Mouse (Mus musculus) forebrain, embryonic 16.5 days (tissue): Measurements from ENCODE around the gene Fcer2a. TPM values are rescaled to one million over a fixed set of nuclear protein-coding genes. Genes with fewer than 3 reads are reported as not detected.
A peak's percentile ranks its signal among the peaks of the same experiment; 100 is the strongest.

Experiments
- ATAC-seq: fragments of 200-750 bp; cut with Nextera tagmentation; 2 replicates; pipeline ENCODE4 v1.8.0; 2017; ENCODE audit warnings: mild to moderate bottlenecking, moderate library complexity
- H3K27ac ChIP-seq: fragments of 300-500 bp; sonication (generic); 2 replicates; pipeline ENCODE4 v1.5.1; 2014; ENCODE audit warnings: low read length, control low read depth
- H3K27me3 ChIP-seq: fragments of 300-500 bp; sonication (generic); replicated peaks from 2 replicates; pipeline ENCODE4 v1.6.1; 2014; ENCODE audit warnings: low read length; ENCODE audit not compliant: control insufficient read depth, insufficient read depth
- H3K36me3 ChIP-seq: fragments of 300-500 bp; sonication (generic); 2 replicates; pipeline ENCODE4 v1.6.1; 2014; ENCODE audit not compliant: control insufficient read depth, insufficient read depth
- H3K4me1 ChIP-seq: fragments of 300-500 bp; sonication (generic); replicated peaks from 2 replicates; pipeline ENCODE4 v1.6.1; 2014; ENCODE audit warnings: low read length; ENCODE audit not compliant: control insufficient read depth, insufficient read depth
- H3K4me2 ChIP-seq: fragments of 300-500 bp; sonication (generic); 2 replicates; pipeline ENCODE4 v1.6.1; 2014; ENCODE audit warnings: mild to moderate bottlenecking, low read length, control low read depth
- H3K4me3 ChIP-seq: fragments of 300-500 bp; sonication (generic); replicated peaks from 2 replicates; pipeline ENCODE4 v1.5.1; 2014; ENCODE audit warnings: mild to moderate bottlenecking, low read length, control low read depth
- H3K9ac ChIP-seq: fragments of 300-500 bp; sonication (generic); replicated peaks from 2 replicates; pipeline ENCODE4 v1.6.1; 2014; ENCODE audit warnings: low read depth, low read length, control low read depth
- H3K9me3 ChIP-seq: fragments of 300-500 bp; sonication (generic); 2 replicates; pipeline ENCODE4 v1.6.1; 2016; ENCODE audit warnings: low read length; ENCODE audit not compliant: control insufficient read depth
- WGBS: fragments of 180-500 bp; shearing (Covaris S2); extraction: QIAGEN DNeasy Blood & Tissue Kit; methylation state at CpG from one replicate; pipeline ENCODE4 v1.1.7; 2014; 5-methylcytosine and 5-hydroxymethylcytosine counted together
- polyA plus RNA-seq: library from polyadenylated mRNA; unstranded; fragments of >200 nt; fragmentation: Nextera tagmentation; extraction: Ambion mirVana; gene quantifications from 2 replicates; pipeline ENCODE4 v1.2.1, GENCODE M21; 2015

The Fcer2a gene
- polyA plus RNA-seq, 1 experiment from 2014 or later, result 0.30 TPM

DNA sequence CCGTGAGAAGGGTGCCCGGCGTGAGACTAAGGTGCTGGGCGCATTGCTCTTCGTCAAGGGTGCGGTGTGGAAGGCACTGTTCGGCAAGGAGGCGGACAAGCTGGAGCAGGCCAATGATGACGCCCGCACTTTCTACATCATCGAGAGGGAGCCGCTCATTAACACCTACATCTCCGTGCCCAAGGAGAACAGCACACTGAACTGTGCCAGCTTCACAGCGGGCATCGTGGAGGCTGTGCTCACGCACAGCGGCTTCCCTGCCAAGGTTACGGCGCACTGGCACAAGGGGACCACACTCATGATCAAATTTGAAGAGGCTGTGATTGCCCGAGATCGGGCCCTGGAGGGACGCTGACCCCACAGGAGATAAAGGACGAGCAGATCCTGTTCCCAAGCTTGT, 14.7 kb downstream of the Fcer2a start:
- Histone ChIP-seq H3K36me3 (peaks cover 6% of the 10 kb centered on the region; the same call in 1 of the 2 replicates), H3K27me3 (no peaks in the 10 kb centered on the region), H3K9ac (no peak overlapping the region), H3K9me3 (no peaks in the 10 kb centered on the region), H3K4me2 (no peak overlapping the region), H3K4me3 (no peak overlapping the region), H3K27ac (no peak overlapping the region), H3K4me1 (peaks cover 15% of the 10 kb centered on the region)
- no peak for ATAC-seq
- WGBS, result 96% methylated on average over 23 of the region's 23 CpGs

DNA sequence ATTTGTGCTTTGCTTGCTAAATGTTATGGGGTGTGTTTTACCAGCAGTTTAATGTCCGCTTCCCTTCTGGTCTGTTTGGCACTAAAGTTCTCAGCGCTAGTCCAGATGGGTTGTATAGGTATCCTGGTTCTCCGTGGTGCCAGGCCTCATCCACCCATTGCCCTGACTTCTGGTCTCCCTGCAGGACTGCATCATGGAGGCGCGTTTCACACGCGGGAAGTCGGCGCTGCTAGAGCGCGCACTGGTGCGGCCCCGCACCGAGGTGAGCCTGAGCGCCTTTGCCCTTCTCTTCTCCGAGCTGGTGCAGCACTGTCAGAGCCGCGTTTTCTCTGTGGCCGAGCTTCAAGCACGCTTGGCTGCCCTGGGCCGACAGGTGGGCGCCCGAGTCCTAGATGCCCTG, 15.1 kb downstream of the Fcer2a start:
- 97% methylated on average over 23 of the region's 23 CpGs for WGBS
- Histone ChIP-seq H3K9ac (no peak overlapping the region), H3K4me3 (no peak overlapping the region), H3K27ac (no peak overlapping the region), H3K36me3 (peaks cover 6% of the 10 kb centered on the region; the same call in 1 of the 2 replicates), H3K27me3 (no peaks in the 10 kb centered on the region), H3K4me1 (peaks cover 15% of the 10 kb centered on the region), H3K4me2 (no peak overlapping the region), H3K9me3 (no peaks in the 10 kb centered on the region)
- ATAC-seq, result no peak

DNA sequence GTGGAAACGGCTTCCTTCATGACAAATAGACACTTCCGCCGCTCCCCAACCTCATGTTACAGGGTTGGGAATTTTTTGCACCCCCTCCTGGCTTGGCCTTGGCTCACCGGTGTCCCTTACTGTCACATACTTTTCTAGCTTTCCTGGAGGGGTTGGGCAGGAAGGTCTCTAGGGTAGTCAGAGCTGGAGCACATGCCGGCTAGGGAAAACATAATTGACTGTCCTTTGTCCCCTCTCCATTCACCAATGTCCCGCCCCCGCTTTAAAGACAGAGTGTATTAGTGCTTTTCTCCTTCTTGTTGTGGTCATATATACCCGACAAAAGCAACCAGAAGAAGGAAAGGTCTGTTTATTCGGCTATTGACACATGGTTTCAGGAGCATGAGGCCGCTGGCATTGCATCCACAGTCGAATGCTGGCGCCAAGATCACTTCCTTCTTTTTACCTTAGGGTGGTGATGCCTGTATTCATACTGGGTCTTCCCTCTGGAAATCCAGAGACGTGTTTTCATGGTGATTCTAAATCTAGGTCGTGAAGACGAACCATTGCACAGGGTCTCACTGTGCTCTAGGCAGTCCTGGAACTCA, 16.9 kb downstream of the Fcer2a start:
- peaks cover 6% of the 10 kb centered on the region; the same call in 1 of the 2 replicates for H3K36me3 ChIP-seq
- H3K4me3 ChIP-seq, result peak overlapping the region; percentile 93
- no peak overlapping the region for H3K27ac ChIP-seq
- no peaks in the 10 kb centered on the region for H3K27me3 ChIP-seq
- peak overlapping the region; percentile 90 for H3K4me2 ChIP-seq
- ATAC-seq, result no peak
- H3K9ac ChIP-seq, result peak overlapping the region; percentile 94
- peaks cover 19% of the 10 kb centered on the region for H3K4me1 ChIP-seq
- 2% methylated on average over 15 of the region's 15 CpGs for WGBS
- no peaks in the 10 kb centered on the region for H3K9me3 ChIP-seq

DNA sequence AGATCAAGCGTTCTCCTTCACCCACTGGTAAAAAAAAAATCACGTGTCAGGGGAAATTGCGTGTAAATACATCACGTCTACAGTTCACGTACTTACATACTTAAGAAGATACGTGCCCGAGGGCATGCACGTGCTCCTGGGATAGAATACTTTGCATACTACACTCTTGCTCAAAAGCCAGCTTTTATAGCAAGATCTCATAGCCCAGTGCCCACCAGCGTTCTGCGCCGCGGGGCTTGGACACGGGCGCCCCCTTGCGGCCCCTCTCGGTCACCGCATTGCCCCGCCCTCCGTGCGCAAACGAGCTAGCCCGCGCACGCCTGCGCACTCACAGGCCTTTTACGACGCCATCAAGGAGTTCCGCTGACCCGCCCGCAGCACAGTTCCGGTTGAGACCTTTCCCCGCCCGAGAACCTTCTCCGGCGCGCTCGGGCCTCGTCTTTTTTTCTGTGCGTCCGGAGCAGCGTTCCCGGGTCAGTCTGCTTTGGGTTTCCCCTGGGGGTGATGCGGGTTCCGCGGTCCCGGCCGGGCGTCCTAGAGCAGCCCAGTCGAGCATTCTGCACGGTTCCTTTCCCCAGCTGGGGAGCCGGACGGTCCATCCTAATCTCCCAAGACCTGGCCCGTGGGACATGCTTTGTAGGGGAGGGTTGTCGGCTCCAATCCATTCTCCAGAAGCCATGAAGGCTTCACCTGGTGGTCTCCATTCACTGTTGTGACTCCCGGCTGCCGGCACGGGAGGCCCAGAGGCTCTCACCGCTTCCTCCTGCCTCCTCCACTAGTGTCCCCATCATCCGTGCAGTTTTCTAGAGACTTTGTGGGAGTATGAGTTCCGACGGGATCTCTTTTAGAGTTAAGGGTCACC, 17.6 kb downstream of the Fcer2a start, which contains the start of gene Trappc5:
Trappc5 (plus strand) TSS at position 169 of the 862 bp plus-strand sequence.
- peak within 1 kb of the TSS; percentile 83 for H3K27ac ChIP-seq
- peak within 1 kb of the TSS; percentile 90 for H3K4me2 ChIP-seq
- under 1% methylated on average over 61 of the region's 61 CpGs for WGBS
- H3K4me1 ChIP-seq, result peaks cover 19% of the 10 kb centered on the region
- peak; percentile 81 for ATAC-seq
- H3K4me3 ChIP-seq, result peak within 1 kb of the TSS; percentile 93
- no peaks in the 10 kb centered on the region for H3K27me3 ChIP-seq
- H3K9me3 ChIP-seq, result no peaks in the 10 kb centered on the region
- H3K9ac ChIP-seq, result peak within 1 kb of the TSS; percentile 94
- peaks cover 6% of the 10 kb centered on the region; the same call in 1 of the 2 replicates for H3K36me3 ChIP-seq

DNA sequence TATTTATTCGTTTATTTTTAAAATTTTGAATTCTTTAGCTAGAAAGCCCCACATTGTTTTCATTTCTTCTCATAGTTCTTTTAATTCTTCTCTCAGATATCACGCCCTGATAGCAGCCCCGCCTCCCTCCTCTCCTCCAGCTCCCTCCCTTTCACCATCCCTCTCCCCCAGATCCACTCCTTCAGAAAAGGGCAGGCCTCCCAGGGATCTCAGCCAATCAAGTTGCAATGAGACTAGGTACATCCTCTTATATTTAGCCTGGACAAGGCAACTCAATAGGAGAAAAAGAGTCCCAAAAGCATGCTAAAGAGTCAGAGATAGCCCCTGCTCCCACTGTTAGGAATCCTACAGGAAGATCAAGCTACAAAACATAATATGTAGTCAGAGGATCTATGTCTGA, 19.3 kb downstream of the Fcer2a start:
- H3K9me3 ChIP-seq, result no peaks in the 10 kb centered on the region
- H3K4me3 ChIP-seq, result no peak overlapping the region
- H3K27ac ChIP-seq, result no peak overlapping the region
- 0 out of 2 replicates have a peak, but pooled peaks cover 3% of the 10 kb centered on the region for H3K36me3 ChIP-seq
- no peaks in the 10 kb centered on the region for H3K27me3 ChIP-seq
- no peak for ATAC-seq
- WGBS, result 54% methylated on average over 3 of the region's 3 CpGs
- H3K4me2 ChIP-seq, result no peak overlapping the region
- H3K4me1 ChIP-seq, result peaks cover 19% of the 10 kb centered on the region
- H3K9ac ChIP-seq, result no peak overlapping the region

DNA sequence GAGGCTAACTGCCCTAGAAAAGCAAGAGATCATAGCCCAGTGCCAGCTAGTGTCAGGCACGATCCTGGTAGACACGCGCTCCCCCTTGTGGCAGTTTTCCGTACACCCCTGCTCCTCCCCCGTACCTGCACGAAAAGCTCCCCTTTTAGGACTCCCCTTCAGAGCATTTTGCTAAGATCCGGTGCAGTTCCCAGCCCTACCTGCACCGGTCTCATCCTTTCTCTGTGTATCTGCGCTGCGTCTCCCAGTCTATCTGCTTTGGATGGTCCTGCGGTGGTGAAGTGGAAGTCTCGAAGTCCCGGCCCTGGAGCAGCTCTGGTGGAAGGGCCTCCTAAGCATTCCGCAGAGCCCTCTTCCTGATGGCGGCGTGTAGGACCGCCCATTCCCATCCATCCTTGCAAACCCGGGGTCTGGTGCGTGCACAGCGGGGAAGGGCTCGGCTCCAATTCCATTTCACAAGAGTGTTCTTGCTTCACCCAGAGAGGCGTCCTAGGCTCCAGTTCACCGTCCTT, 21.9 kb downstream of the Fcer2a start, which contains the start of gene Fcor:
Fcor (minus strand) TSS at position 383 of the 512 bp plus-strand sequence.
- H3K36me3 ChIP-seq, result no peaks in the 10 kb centered on the region
- under 1% methylated on average over 23 of the region's 23 CpGs for WGBS
- H3K9me3 ChIP-seq, result no peaks in the 10 kb centered on the region
- ATAC-seq, result peak; percentile 87
- H3K9ac ChIP-seq, result peak within 1 kb of the TSS; percentile 74
- H3K27ac ChIP-seq, result peak within 1 kb of the TSS; percentile 83
- H3K4me2 ChIP-seq, result peak within 1 kb of the TSS; percentile 75
- H3K4me3 ChIP-seq, result peak within 1 kb of the TSS; percentile 65
- H3K4me1 ChIP-seq, result peaks cover 9% of the 10 kb centered on the region
- no peaks in the 10 kb centered on the region for H3K27me3 ChIP-seq

DNA sequence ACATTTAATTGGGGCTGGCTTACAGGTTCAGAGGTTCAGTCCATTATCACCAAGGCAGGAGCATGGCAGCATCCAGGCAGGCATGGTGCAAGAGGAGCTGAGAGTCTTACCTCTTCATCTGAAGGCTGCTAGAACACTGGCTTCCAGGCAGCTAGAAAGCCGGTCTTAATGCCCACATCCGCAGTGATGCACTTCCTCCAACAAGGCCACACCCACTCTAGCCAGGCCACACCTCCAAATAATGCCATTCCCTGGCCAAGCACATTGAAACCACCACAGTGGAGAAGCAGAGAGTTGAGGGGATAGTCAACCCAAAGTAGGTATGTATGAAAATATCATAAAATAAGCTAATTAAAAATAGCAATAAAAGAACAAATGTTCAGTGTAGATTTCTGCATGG, 23.6 kb downstream of the Fcer2a start:
- WGBS, result 84% methylated on average over 2 of the region's 2 CpGs
- H3K4me1 ChIP-seq, result peaks cover 4% of the 10 kb centered on the region; the same call in 1 of the 2 replicates
- no peaks in the 10 kb centered on the region for H3K36me3 ChIP-seq
- H3K27me3 ChIP-seq, result no peaks in the 10 kb centered on the region
- H3K9ac ChIP-seq, result no peak overlapping the region
- H3K4me2 ChIP-seq, result no peak overlapping the region
- no peak for ATAC-seq
- no peak overlapping the region for H3K4me3 ChIP-seq
- H3K27ac ChIP-seq, result no peak overlapping the region
- no peaks in the 10 kb centered on the region for H3K9me3 ChIP-seq

DNA sequence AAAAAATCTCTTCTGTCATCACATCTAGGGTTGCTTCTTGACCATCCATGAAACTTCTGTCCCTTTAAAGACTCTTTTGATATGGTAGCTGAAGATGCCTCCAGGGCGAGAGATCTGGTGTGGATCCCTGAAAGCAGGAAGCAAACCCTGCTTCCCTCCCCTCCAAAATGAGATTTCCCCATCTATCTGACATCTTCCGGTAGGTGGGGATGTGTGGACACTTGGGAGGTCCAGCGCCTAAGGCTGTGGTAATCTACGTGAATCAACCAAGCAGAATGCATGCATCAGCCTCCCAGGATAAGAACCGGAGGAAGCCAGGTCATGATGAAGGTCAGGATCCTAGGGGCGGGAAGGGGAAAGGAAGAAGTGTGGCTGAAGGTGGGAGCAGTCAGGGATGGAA, 28.5 kb downstream of the Fcer2a start, which contains the start of gene Mcemp1:
Mcemp1 (plus strand) TSS at position 248 of the 400 bp plus-strand sequence.
- no peaks in the 10 kb centered on the region for H3K36me3 ChIP-seq
- ATAC-seq, result no peak
- no peaks in the 10 kb centered on the region for H3K27me3 ChIP-seq
- no peaks in the 10 kb centered on the region for H3K9me3 ChIP-seq
- no peak within 1 kb of the TSS for H3K4me2 ChIP-seq
- H3K9ac ChIP-seq, result no peak within 1 kb of the TSS
- no peak within 1 kb of the TSS for H3K4me3 ChIP-seq
- no peak within 1 kb of the TSS for H3K27ac ChIP-seq
- 81% methylated on average over 6 of the region's 6 CpGs for WGBS
- no peaks in the 10 kb centered on the region for H3K4me1 ChIP-seq

DNA sequence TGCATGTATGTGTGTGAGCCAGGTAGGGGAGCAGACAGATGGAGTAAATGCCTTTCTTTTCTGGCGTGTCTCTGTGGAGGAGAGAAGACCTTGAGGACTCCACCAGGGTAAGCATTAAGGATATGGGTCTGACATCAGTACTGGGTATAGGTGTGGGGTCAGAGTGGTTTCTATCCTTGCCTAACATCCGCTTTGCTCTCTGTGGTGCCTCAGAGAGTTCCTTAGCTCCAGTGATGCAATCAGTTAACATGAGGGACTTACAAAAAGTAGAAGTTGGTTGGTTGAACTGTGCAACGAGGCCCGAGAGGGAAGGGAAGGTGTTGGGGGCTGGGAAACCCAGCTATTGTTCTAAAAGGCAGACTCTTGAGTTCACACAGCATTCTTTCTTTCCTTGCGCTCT, 29.6 kb downstream of the Fcer2a start:
- 67% methylated on average over 5 of the region's 5 CpGs for WGBS
- Histone ChIP-seq H3K4me1 (no peaks in the 10 kb centered on the region), H3K4me2 (no peak overlapping the region), H3K9ac (no peak overlapping the region), H3K4me3 (no peak overlapping the region), H3K36me3 (no peaks in the 10 kb centered on the region), H3K27me3 (no peaks in the 10 kb centered on the region), H3K9me3 (no peaks in the 10 kb centered on the region), H3K27ac (no peak overlapping the region)
- no peak for ATAC-seq
